Mouse (Mus musculus) intestine, embryonic 16.5 days (tissue): ENCODE data around the gene Lrrc25. TPM values are rescaled to one million over a fixed set of nuclear protein-coding genes. Genes with fewer than 3 reads are reported as not detected.
A peak's percentile ranks its signal among the peaks of the same experiment; 100 is the strongest.

Experiments used
- ATAC-seq: fragments of 200-750 bp; cut with Nextera tagmentation; 2 replicates; pipeline ENCODE4 v1.8.0; 2017; ENCODE audit warnings: moderate TSS enrichment, moderate library complexity
- H3K27ac ChIP-seq: fragments of 300-500 bp; sonication (generic); 2 replicates; pipeline ENCODE4 v1.5.1; 2014; ENCODE audit warnings: mild to moderate bottlenecking, low read length
- H3K27me3 ChIP-seq: fragments of 300-500 bp; sonication (generic); replicated peaks from 2 replicates; pipeline ENCODE4 v1.6.1; 2014; ENCODE audit warnings: low read length, control low read depth, mixed read lengths; ENCODE audit not compliant: control insufficient read depth, insufficient read depth
- H3K36me3 ChIP-seq: fragments of 300-500 bp; sonication (generic); 2 replicates; pipeline ENCODE4 v1.6.1; 2014; ENCODE audit warnings: low read length, control low read depth; ENCODE audit not compliant: control insufficient read depth, insufficient read depth
- H3K4me1 ChIP-seq: fragments of 300-500 bp; sonication (generic); 2 replicates; pipeline ENCODE4 v1.6.1; 2014; ENCODE audit warnings: low read length, control low read depth, mixed read lengths; ENCODE audit not compliant: control insufficient read depth, insufficient read depth
- H3K4me2 ChIP-seq: fragments of 300-500 bp; sonication (generic); 2 replicates; pipeline ENCODE4 v1.6.1; 2014; ENCODE audit warnings: low read depth, low read length, control low read depth
- H3K4me3 ChIP-seq: fragments of 300-500 bp; sonication (generic); 2 replicates; pipeline ENCODE4 v1.5.1; 2014; ENCODE audit warnings: mild to moderate bottlenecking, low read length
- H3K9ac ChIP-seq: fragments of 300-500 bp; sonication (generic); 2 replicates; pipeline ENCODE4 v1.6.1; 2014; ENCODE audit warnings: low read depth, low read length
- H3K9me3 ChIP-seq: fragments of 300-500 bp; sonication (generic); 2 replicates; pipeline ENCODE4 v1.6.1; 2016; ENCODE audit warnings: low read length, control low read depth; ENCODE audit not compliant: control insufficient read depth
- WGBS: fragments of 180-500 bp; shearing (Covaris S2); extraction: QIAGEN DNeasy Blood & Tissue Kit; methylation state at CpG from one replicate; pipeline ENCODE4 v1.1.7; 2014; 5-methylcytosine and 5-hydroxymethylcytosine counted together
- polyA plus RNA-seq: library from polyadenylated mRNA; unstranded; fragments of >200 nt; fragmentation: Nextera tagmentation; extraction: Ambion mirVana; gene quantifications from 2 replicates; pipeline ENCODE4 v1.2.1, GENCODE M21; 2015

The Lrrc25 gene
- polyA plus RNA-seq, 1 experiment from 2014 or later: 3.0 TPM

DNA sequence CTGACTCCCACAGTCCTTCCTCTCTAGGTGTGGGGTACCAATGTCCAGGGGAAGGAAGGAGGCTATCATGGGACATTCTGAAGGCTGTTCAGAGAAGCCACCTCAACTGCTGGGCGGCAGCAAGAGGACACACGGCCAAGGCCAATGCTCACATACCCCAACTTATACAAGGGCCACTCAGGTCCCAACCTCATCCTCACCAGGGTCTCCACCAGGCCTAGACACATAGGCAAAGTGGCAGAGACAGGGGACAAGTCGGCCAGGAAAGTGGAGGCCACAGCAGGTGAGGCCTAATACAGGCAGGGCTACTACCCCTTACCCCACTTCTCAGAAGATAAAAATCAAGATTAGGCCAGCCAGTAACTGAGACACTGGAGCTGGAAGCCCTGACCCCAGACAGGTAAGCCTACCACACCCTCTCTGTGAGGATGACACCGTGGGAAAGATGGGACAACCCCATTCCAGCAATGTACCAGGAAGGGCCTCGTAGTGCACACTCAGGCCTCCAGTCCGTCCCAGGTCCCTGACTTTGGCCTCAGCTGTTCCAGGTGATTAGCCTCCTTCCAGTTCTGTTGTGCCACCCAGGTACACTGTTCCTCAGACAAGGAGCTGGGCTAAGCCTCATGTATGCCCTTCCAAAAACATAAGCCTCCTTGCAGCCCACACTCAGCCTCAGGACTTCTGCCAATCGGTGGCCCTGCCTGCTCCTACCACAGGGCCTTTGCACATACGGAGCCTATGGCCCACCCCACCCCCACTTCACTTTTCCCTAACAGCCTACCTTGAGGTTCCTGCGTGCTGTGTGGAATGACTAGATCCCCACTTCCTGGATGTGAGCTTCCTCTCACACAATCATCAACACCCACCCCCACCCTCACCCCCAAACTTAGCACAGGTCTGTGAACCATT, 9.8 kb upstream of the Lrrc25 start:
- H3K4me1 ChIP-seq: peaks cover 40% of the 10 kb centered on the region
- ATAC-seq: no peak
- no peak overlapping the region for H3K27ac ChIP-seq
- 79% methylated on average over 9 of the region's 9 CpGs for whole genome bisulfite sequencing
- H3K9ac ChIP-seq: peak overlapping the region; percentile 89; the same call in 1 of the 2 replicates
- no peak overlapping the region for H3K4me3 ChIP-seq
- H3K36me3 ChIP-seq: no peaks in the 10 kb centered on the region
- no peaks in the 10 kb centered on the region for H3K27me3 ChIP-seq
- H3K9me3 ChIP-seq: no peaks in the 10 kb centered on the region
- no peak overlapping the region for H3K4me2 ChIP-seq

DNA sequence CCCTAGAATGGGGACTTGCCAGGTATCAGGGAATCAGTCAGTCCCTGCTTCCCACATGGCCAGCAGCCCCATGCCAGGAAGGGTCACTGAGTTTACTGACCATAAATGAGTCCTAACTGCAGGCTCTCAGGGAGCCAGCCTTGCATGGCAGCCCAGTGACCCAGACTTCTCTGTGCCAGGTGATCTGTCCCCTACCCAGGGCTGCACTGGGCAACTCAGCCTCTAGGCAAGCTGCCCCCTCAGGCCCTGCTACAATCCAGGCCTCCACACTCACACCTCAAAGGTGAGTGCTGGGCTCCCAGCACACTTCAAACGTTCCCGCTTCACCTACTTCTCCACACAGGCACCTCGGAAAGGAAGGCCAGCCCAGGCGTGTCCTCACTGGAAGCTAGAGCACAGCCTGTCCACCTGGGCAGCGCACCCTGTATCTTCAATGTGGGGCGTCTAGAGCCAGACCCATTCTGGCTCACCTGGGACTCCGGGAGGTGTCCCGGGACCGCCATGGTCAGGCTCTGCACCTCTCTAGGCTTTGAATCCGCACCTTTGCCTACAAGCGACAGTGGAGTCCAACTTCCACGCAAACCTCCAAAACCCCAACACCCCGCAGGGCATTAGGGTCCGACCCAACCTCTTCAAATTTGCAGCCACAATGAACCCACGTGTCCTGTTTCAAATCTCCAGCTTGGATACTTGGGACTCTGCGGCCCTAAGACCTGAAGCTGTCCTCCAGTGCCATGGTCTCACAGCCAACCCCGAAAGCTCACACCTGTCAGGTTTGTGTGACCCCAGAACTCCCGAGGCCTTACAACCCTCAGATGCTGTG, 9.0 kb upstream of the Lrrc25 start:
- Histone ChIP-seq H3K9me3 (no peaks in the 10 kb centered on the region), H3K9ac (peak overlapping the region; percentile 89), H3K27me3 (no peaks in the 10 kb centered on the region), H3K36me3 (no peaks in the 10 kb centered on the region), H3K4me2 (peak overlapping the region; percentile 99), H3K4me3 (peak overlapping the region; percentile 83), H3K4me1 (peaks cover 36% of the 10 kb centered on the region), H3K27ac (no peak overlapping the region)
- no peak for ATAC-seq
- 64% methylated on average over 18 of the region's 18 CpGs for WGBS

DNA sequence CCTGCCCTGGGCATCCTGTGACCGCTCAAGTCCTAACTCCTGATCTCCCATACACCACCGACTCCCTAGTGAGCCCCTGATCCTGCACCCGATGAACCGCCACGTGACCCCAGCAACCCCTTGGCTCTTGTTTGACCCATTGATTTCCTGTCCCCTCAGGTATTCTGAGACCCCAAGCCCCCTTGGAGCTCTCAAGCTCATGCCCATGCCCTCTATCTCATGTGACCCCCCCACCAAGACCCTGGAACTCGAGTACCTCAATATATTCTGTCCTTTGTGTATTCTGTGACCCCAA, 8.4 kb upstream of the Lrrc25 start:
- no peaks in the 10 kb centered on the region for H3K9me3 ChIP-seq
- peaks cover 36% of the 10 kb centered on the region for H3K4me1 ChIP-seq
- WGBS: 22% methylated on average over 6 of the region's 6 CpGs
- peak overlapping the region; percentile 99 for H3K4me2 ChIP-seq
- peak overlapping the region; percentile 83 for H3K4me3 ChIP-seq
- ATAC-seq: no peak
- no peaks in the 10 kb centered on the region for H3K36me3 ChIP-seq
- peak overlapping the region; percentile 76 for H3K27ac ChIP-seq
- peak overlapping the region; percentile 89 for H3K9ac ChIP-seq
- no peaks in the 10 kb centered on the region for H3K27me3 ChIP-seq

- no peak for ATAC-seq
- H3K9ac ChIP-seq: peak overlapping the region; percentile 89
- H3K9me3 ChIP-seq: no peaks in the 10 kb centered on the region
- peak overlapping the region; percentile 99 for H3K4me2 ChIP-seq
- H3K27ac ChIP-seq: peak overlapping the region; percentile 99
- WGBS: 1% methylated on average over 83 of the region's 84 CpGs
- no peaks in the 10 kb centered on the region for H3K27me3 ChIP-seq
- H3K4me3 ChIP-seq: peak overlapping the region; percentile 83
- peaks cover 36% of the 10 kb centered on the region for H3K4me1 ChIP-seq
- no peaks in the 10 kb centered on the region for H3K36me3 ChIP-seq
Observed at GRCm38 (mm10) chr8:70607898-70608748, 7.8 kb upstream of the Lrrc25 start.

GRCm38 (mm10) chr8:70608749-70609367, 7.1 kb upstream of the Lrrc25 start, which contains the start of gene Ssbp4:
TSS of gene Ssbp4 (minus strand) at chr8:70608872.
- ATAC-seq: peak; percentile 0; the same call in 1 of the 2 replicates
- no peaks in the 10 kb centered on the region for H3K36me3 ChIP-seq
- H3K4me2 ChIP-seq: peak within 1 kb of the TSS; percentile 99
- peak within 1 kb of the TSS; percentile 89 for H3K9ac ChIP-seq
- 5% methylated on average over 26 of the region's 26 CpGs for WGBS
- H3K4me1 ChIP-seq: peaks cover 39% of the 10 kb centered on the region
- peak within 1 kb of the TSS; percentile 99 for H3K27ac ChIP-seq
- H3K4me3 ChIP-seq: peak within 1 kb of the TSS; percentile 83
- no peaks in the 10 kb centered on the region for H3K9me3 ChIP-seq
- no peaks in the 10 kb centered on the region for H3K27me3 ChIP-seq

- Histone ChIP-seq H3K4me2 (peak overlapping the region; percentile 99), H3K4me3 (peak overlapping the region; percentile 60), H3K27me3 (no peaks in the 10 kb centered on the region), H3K27ac (peak overlapping the region; percentile 99), H3K9ac (peak overlapping the region; percentile 89), H3K9me3 (no peaks in the 10 kb centered on the region), H3K36me3 (no peaks in the 10 kb centered on the region), H3K4me1 (peaks cover 40% of the 10 kb centered on the region)
- WGBS: 1% methylated on average over 34 of the region's 39 CpGs
- peak; percentile 67 for ATAC-seq
Observed at GRCm38 (mm10) chr8:70609368-70609848, 6.5 kb upstream of the Lrrc25 start.

DNA sequence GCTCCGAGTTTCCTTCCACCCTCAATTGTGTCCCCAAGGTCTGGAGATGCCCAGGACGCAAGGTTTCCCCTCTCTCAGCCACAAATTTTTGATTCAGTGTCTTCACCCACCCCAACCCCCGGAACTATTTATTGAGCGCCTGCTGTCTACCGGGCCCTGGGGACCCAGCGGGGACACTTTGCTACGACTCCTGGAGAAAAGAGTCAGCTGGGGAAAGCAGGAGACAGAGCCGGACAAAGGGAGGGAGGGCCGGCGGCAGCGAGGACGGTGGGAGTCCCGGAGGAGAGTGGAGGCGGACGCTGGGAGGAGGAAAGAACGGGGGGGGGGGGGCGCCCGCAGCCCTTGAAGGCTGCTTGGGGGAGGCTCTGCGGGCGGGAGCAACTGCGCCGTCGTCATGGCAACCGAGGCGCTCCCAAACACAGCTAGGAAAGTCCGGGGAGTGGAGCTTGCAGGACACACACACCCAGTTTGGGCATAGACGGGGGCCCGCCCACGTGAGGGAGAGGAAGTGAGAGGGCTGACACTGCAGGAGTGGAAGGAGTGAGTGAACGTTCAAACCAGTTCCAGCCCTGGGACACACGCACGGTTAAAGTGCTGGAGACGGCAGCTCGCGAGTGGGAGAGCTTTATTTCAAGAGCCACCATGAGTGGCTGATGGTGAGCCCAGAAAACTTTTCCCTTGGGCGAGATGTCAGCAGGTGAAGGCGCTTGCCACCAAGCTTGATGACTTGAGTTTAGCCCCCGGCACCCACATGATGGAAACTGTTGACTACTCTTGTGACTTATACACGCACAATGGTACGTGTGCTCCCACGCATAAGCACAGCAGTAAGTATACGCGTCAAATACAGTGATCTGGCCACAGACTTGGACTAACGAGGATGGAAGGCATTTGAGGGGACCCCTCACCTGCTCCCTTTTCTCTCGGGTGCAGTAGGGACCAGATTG, 5.8 kb upstream of the Lrrc25 start:
- Histone ChIP-seq H3K9me3 (no peaks in the 10 kb centered on the region), H3K4me1 (peaks cover 40% of the 10 kb centered on the region), H3K27ac (peak overlapping the region; percentile 99), H3K9ac (peak overlapping the region; percentile 89), H3K27me3 (no peaks in the 10 kb centered on the region), H3K4me3 (peak overlapping the region; percentile 60), H3K4me2 (peak overlapping the region; percentile 99), H3K36me3 (no peaks in the 10 kb centered on the region)
- peak; percentile 63 for ATAC-seq
- WGBS: under 1% methylated on average over 43 of the region's 45 CpGs
